Mouse (Mus musculus): ENCODE results near the gene B4galnt3.
A peak's percentile ranks its signal among the peaks of the same experiment; 100 is the strongest.

Gene B4galnt3

GRCm38 (mm10) chr6:120274181-120274580, 20.2 kb downstream of the B4galnt3 start:
- no peak for DNase-seq

- DNase-seq: no peak
Observed at GRCm38 (mm10) chr6:120264151-120264550, 30.2 kb downstream of the B4galnt3 start.

- DNase-seq: no peak
Observed at GRCm38 (mm10) chr6:120263608-120264007, 30.8 kb downstream of the B4galnt3 start.

GRCm38 (mm10) chr6:120262886-120263531, 31.4 kb downstream of the B4galnt3 start:
- DNase-seq: no peak

- DNase-seq: no peak
Observed at GRCm38 (mm10) chr6:120259481-120259880, 34.9 kb downstream of the B4galnt3 start.

- no peak for DNase-seq
Observed at GRCm38 (mm10) chr6:120256431-120256935, 37.9 kb downstream of the B4galnt3 start.

- no peak for DNase-seq
Observed at GRCm38 (mm10) chr6:120255701-120256100, 38.7 kb downstream of the B4galnt3 start.

- no peak for DNase-seq
Observed at GRCm38 (mm10) chr6:120255144-120255543, 39.2 kb downstream of the B4galnt3 start.

GRCm38 (mm10) chr6:120254640-120255039, 39.7 kb downstream of the B4galnt3 start:
- no peak for DNase-seq

GRCm38 (mm10) chr6:120252741-120253140, 41.6 kb downstream of the B4galnt3 start:
- DNase-seq: no peak

- no peak for DNase-seq
Observed at GRCm38 (mm10) chr6:120251010-120251409, 43.3 kb downstream of the B4galnt3 start.

- no peak for DNase-seq
Observed at GRCm38 (mm10) chr6:120249831-120250230, 44.5 kb downstream of the B4galnt3 start.

- DNase-seq: no peak
Observed at GRCm38 (mm10) chr6:120246676-120247075, 47.7 kb downstream of the B4galnt3 start.

- no peak for DNase-seq
Observed at GRCm38 (mm10) chr6:120243250-120243649, 51.1 kb downstream of the B4galnt3 start.

GRCm38 (mm10) chr6:120242530-120242929, 51.8 kb downstream of the B4galnt3 start:
- DNase-seq: no peak

GRCm38 (mm10) chr6:120241453-120241852, 52.9 kb downstream of the B4galnt3 start:
- no peak for DNase-seq

GRCm38 (mm10) chr6:120240461-120240860, 53.9 kb downstream of the B4galnt3 start:
- no peak for DNase-seq

GRCm38 (mm10) chr6:120235874-120236273, 58.5 kb downstream of the B4galnt3 start:
- DNase-seq: no peak

GRCm38 (mm10) chr6:120232885-120233284, 61.5 kb downstream of the B4galnt3 start:
- no peak for DNase-seq

GRCm38 (mm10) chr6:120230441-120230840, 63.9 kb downstream of the B4galnt3 start:
- DNase-seq: no peak

GRCm38 (mm10) chr6:120229806-120230205, 64.6 kb downstream of the B4galnt3 start:
- DNase-seq: no peak

GRCm38 (mm10) chr6:120227068-120227467, 67.3 kb downstream of the B4galnt3 start:
- no peak for DNase-seq

- DNase-seq: no peak
Observed at GRCm38 (mm10) chr6:120225355-120225754, 69.0 kb downstream of the B4galnt3 start.

- DNase-seq: peak; percentile 69
Observed at GRCm38 (mm10) chr6:120222669-120223068, 71.7 kb downstream of the B4galnt3 start.

- no peak for DNase-seq
Observed at GRCm38 (mm10) chr6:120219281-120219680, 75.1 kb downstream of the B4galnt3 start.

Measured in liver (tissue).